Mouse (Mus musculus): Measurements from ENCODE around the gene Pi4k2a.

The Pi4k2a gene

GRCm38 (mm10) chr19:42164188-42164587 is 73.9 kb downstream of the Pi4k2a start:
- DNase-seq (ENCODE audit: low spot score in 2 of 2): no peak

DNA sequence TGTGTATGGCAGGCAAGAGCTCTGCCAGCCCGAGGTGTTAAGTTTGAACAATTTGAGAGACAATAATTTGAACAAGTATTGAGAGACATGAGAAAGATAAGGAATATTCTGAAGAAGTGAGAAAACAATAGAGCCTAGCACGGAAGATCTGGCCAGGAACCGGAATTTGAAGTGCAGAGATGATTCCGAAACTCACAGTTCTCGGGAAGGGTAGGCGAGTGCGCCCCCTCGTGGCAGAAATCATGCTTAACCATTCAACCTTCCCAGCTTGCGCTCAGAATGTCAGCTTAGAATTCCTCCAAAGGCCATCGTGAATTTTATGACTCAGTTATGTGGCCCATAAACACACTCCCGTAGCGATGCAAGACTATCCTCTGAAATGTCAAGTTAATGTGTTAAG is 75.9 kb downstream of the Pi4k2a start:
- peak; percentile 93 to 96 for DNase-seq (ENCODE audit: low spot score in 2 of 2)

- no peak for DNase-seq (ENCODE audit: low spot score in 2 of 2)
Observed at GRCm38 (mm10) chr19:42166766-42167165, 76.5 kb downstream of the Pi4k2a start.

DNA sequence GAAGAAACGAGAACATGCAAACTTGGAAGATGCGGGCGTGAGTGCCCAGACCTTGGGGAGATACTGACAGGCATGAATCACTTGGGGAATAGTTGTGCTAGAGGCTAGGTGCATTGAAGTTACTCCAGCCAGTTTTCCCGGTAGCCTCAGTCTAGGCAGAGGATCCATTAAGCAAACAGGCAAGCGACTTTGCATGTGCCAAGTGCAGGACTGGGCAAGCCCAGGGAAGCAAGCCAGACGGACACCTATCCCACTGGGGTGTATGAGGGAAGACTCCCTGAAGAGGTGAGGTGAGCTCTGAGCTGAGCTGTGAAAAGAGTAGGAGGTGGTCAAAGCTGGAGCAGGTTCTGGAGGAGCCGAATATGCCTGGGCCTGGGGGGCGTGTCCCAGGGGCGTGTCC is 77.2 kb downstream of the Pi4k2a start:
- no peak for DNase-seq (ENCODE audit: low spot score in 2 of 2)

DNA sequence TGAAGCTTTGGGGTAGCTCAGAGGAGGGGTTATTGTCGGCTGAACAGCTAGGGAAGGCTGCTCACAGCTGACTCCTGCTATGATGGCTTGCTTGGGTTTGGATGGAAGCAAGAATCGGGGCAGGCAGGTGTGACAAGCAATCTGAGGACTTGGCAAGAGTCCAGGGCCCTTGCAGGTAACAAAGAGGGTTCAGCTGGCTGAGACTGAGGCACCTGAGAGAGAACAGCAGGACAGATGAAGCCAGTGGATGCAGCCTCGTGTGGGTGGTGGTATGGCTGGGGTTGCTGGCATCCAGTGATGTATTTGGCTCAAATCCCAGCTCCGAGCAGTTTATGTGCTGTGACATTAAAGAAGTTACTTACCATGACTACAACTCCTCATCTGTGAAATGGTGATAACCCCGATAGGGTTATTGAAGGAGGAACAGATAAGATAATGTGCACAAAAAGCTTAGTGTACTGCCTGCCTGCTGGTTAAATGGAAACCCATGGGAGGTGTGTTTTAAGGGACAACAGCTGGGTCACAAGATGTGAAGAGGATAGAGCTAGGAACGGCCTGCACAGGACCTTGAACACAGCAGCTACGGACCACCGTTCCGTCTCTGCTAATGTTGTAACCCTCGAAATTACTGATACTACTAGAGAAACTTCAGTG is 79.2 kb downstream of the Pi4k2a start:
- no peak for DNase-seq (ENCODE audit: low spot score in 2 of 2)

DNA sequence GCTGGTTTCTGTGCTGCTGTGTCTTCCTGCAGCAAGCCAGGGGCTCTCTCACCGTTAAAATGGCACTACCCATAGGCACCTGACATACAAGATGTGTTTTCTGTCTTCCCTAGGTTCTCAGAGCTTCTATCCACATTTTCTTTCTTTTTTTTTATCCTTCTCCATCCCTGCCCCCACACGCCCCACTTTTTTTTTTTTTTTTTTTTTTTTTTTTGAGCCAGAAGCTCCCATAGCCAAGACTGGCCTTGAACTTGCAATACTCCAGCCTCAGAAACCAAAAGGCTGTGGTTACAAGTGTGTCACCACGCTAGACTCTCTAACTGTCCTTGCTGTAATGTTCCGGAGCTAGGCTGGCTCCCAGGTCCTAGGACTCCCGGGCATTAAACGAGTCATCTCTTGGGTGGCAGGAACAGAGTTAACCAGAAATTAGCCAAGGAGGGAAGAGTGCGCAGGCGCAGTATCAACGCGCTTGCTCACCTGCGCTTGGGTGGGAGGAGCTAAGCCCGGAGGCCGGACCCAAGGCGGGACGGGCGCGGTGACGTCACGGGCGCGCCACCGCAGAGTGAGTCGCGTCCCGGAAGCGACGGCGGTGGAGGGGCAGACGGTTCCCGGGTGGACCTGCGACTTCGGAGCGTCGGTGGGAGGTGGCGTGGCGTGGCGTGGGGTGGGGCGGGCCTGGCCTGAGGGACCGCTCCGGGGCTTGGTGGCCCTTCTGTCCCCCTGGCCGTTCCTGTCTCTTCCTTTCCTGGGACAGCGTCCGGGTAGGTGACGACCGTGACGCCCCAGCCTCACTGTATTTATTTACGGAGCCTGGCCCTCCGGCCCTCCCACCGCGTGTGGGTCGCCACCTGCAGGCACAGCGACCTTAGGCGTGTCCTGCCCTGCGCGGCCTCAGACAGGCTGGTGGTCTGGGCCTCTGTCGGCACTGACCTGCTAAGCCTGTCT is 80.0 kb downstream of the Pi4k2a start:
- DNase-seq (ENCODE audit: low spot score in 2 of 2): peak; percentile 89 to 94
